Mouse (Mus musculus): ENCODE data around the gene Ceacam15.
"Not testable (repeated sequence)": the region's sequence is repeated elsewhere in the genome, so short reads cannot be mapped to it uniquely, and the experiment has no call there.

DNA sequence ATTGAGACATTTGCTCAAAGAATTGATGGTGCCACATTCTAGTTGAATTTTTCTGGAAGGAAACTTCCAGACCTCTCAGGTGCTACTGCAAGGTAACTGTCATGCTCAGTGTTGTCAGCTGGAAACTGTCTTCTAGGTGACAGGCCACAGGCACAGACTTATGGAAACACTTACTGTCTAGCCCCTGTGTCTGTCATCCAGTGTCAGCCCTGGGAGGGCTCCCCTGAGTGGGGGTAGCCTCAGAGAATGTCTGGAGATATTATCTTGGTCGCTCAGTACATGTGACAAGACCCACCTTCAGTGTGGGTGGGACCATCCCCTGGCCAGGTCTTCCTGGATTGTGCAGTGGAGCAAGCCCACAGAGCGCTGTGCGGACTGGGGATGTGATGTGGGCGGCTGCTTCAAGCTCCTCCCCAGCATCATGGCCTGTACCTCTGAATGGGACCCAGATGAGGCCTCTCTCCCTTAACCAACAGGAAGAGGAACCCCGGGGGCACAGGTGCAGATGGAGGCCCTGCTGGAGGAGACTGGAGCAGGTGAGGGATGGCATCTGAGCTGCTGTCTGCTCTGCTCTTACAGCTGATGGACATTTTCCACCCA, 7.1 kb downstream of the Ceacam15 start:
- TF ChIP-seq CTCF (IDR thresholded peaks at IDR 0.05; ENCODE audit: borderline replicate concordance, insufficient read depth, low read length); POLR2A (IDR thresholded peaks at IDR 0.05; ENCODE audit: low read depth, low read length): not testable (repeated sequence)

All from embryonic fibroblast, embryonic 13.5 days (primary cell).